Mouse (Mus musculus): ENCODE data around the gene Cacna1b.

The Cacna1b gene

GRCm38 (mm10) chr2:24763115-24763557 is at the start of gene Cacna1b:
TSS of gene Cacna1b (minus strand) at chr2:24763152.
- DNase-seq (ENCODE audit: low read depth in 2 of 2, low spot score in 2 of 2): peak in 1 of 2 experiments; percentile 12

DNA sequence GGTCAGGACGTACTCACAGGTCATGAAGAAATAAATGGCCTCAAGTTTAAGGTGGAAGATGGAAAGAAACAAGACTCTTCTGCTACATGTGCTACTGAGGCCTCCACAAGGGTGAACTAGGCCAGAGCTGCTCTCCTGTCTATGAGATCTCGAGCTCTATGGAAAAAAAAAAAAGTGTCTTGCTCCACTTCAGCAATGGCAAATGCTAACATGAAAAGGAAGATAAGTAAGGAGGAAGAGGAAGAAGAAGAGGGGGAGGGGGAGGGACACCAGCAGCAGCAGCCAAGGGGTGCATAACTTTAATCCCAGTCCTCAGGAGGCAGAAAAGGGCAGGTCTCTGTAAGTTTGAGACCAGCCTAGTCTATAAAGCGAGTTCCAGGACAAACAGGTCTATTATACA is 46.8 kb upstream of the Cacna1b start:
- no peak for DNase-seq (ENCODE audit: low read depth in 2 of 2, low spot score in 2 of 2)

- DNase-seq (ENCODE audit: low read depth in 2 of 2, low spot score in 2 of 2): no peak
Measured at GRCm38 (mm10) chr2:24807691-24808090, 44.7 kb upstream of the Cacna1b start.

DNA sequence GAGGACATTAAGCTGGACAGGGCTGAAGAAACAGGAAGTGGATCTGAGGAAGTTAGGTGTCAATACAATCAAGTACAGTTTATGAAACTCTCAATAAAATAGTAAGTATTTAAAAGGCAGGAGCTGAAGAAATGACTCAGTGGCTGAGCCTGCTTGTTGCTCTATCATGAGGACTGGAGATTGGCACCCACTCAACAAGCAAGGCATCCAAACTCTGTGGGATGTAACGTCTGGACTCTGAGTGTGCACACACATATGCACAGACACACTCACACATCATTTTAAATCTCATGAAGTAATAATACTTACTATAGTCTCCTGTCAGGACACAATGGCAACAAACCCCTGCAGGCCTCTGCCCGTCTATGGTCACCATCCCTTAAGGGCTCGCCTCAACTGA is 44.1 kb upstream of the Cacna1b start:
- DNase-seq (ENCODE audit: low read depth in 2 of 2, low spot score in 2 of 2): no peak

DNA sequence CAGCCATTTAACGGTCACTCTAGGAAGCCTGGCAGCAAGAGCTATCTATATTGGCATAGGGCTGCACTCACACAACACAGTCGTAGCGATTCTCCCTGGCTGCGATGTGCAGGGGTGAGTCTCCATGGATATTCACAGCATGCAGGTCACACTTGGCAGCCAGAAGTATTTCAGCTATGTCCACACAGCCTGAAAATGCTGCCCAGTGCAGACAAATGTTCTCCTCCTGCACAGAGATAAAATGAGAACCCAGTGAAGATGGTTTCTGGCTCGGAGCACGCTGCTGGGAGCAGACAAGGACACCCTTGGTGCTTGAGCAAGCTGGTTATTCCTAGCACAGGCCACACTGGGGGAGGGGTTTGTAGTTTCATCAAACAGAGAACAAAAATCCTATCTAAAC is 43.2 kb upstream of the Cacna1b start:
- DNase-seq (ENCODE audit: low read depth in 2 of 2, low spot score in 2 of 2): no peak

- DNase-seq (ENCODE audit: low read depth in 2 of 2, low spot score in 2 of 2): no peak
Measured at GRCm38 (mm10) chr2:24805621-24806020, 42.7 kb upstream of the Cacna1b start.

GRCm38 (mm10) chr2:24796833-24797457 is 34.0 kb upstream of the Cacna1b start:
- DNase-seq (ENCODE audit: low read depth in 2 of 2, low spot score in 2 of 2): no peak

DNA sequence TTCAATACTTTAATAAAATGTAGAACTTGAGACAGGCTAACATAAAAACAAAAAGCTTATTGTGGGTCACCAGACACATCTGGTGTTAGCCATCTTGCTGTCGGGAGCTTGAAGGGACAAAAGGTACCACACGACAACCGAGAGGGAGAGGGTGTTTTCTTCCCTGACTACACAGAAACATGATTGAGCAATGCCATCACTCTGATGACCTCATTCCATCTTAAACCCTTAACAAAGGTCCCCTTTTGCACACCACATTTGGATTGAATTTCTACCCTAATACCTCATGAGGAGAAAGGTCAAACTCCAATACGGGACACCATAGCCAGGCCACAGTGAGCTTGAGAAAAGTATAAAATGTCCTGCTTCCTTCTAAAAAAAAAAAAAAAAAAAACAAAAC is 24.3 kb upstream of the Cacna1b start:
- DNase-seq (ENCODE audit: low read depth in 2 of 2, low spot score in 2 of 2): no peak

DNA sequence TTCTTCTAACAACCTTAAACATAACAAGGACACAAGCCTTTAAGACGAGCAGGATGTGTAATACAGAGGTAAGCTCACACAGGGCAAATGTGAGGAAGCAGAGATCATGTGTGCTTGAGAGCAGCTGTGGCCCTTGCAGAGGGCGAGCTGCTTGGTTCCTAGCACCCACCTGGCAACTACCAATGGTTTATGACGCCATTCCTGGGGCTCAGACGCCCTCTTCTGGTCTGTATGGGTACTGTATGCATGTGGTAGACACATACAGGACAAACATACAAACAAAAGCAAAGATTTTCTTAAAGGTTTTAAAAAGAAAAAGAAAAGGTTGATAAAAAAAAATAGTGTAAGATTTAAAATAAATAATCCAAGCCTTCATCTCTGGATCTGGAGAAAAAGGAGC is 18.3 kb upstream of the Cacna1b start:
- DNase-seq (ENCODE audit: low read depth in 2 of 2, low spot score in 2 of 2): no peak

GRCm38 (mm10) chr2:24776831-24777230 is 13.9 kb upstream of the Cacna1b start:
- DNase-seq (ENCODE audit: low read depth in 2 of 2, low spot score in 2 of 2): no peak

DNA sequence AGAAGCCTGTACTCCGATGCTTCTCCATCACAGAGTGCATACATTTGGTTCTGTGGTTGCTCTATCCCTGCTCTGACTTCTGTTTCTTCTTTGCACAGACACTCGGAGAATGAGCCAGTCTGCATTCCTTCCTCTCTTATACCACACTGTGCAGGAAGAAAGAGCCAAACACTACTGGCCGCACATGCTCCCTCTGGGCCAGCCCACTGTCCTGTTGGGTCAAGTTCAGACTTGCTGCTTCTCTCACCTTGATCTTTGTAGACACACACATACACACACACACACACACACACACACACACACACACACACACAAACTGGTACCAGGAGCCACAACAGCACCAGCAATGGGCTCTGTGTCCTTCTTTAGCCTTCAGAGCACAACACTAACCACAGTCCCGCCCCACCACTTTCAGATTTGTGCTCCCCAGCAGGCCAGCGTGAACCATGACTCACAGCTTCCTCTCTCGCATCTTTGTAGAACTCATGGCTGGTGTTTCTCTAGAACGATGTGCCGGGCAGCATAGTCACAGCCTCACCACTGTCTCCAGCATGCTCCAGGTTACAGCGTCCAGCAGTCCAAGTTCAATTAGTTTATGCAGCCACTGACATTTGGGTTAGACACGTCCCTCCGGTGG is 13.1 kb upstream of the Cacna1b start:
- DNase-seq (ENCODE audit: low read depth in 2 of 2, low spot score in 2 of 2): no peak

DNA sequence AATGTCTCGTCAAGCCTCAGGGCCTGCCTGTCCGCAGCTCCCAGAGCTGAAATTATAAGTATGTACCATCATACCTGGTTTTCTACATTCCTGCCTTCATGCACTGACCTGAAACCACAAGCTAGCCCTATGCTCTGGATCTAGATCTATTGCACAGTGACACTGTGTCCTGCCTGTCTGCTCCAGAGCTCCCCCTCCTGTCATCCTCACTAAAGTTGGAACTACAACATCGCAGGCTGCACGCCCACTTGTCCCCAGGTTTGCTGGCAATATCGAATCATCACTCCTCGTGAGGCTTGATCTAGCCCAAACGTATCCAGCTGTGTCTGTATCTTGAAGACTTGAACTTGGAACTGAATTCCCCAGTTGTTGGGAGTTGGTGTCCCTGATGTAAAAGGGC is 11.9 kb upstream of the Cacna1b start:
- DNase-seq (ENCODE audit: low read depth in 2 of 2, low spot score in 2 of 2): no peak

DNA sequence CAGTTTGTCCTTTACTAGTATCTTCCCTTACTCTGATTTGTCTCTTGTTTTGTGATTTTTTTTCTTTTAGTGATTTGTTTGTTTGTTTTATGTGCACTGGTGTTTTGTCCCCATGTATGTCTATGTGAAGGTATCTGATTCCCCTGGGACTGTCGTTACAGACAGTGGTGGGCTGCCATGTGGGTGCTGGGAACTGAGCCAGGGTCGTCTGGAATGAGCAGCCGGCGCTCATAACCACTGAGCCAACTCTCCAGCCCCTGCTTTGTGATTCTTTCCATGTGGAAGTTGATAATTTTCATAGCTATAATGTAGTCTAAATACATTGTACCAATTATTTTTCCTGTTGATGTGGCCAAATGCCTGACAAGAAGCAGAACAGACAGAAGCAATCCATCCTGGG is 7.9 kb upstream of the Cacna1b start:
- DNase-seq (ENCODE audit: low read depth in 2 of 2, low spot score in 2 of 2): no peak

GRCm38 (mm10) chr2:24762446-24762960 is 449 bp downstream of the Cacna1b start:
- DNase-seq (ENCODE audit: low read depth in 2 of 2, low spot score in 2 of 2): no peak

- DNase-seq (ENCODE audit: low read depth in 2 of 2, low spot score in 2 of 2): peak in 1 of 2 experiments; percentile 14
Measured at GRCm38 (mm10) chr2:24761923-24762445, 968 bp downstream of the Cacna1b start.

DNA sequence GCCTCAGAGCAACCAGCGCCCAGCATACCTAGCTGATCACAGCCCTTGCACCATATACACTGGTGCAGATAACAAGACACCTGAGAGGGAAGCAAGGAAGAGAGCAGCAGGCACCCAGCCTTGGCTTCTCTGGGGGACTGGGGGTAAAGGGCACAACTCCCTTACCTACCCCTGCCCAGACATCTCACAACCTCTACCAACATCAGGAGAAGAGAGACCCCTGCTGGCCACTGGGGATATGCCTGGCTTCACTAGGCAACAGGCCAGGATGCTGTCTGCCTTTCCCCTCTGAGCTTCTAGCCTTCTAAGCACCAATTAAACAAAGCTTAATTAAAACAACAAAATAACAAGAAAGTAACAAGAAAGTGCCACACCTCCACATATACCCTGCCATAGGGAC is 7.7 kb downstream of the Cacna1b start:
- peak; percentile 45 to 53 for DNase-seq (ENCODE audit: low read depth in 2 of 2, low spot score in 2 of 2)

DNA sequence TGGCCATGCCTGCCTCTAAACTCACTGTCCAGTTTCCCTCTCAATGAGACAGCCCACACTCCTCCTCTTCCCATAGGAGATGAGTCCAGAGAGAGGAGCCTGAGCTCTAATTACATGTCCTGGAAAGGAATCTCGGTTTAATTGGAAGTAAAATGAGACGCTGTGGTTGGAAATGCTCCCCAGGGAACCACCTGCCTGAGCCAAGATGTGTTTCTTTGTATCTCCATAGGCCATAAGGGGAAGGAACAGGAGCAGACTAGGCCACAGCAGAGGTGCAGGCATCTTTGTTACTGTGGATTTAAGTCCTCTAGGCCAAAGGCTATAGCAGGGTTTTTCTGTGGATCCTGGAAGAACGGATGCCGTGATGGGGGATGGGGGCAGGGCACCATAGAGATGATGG is 10.4 kb downstream of the Cacna1b start:
- DNase-seq (ENCODE audit: low read depth in 2 of 2, low spot score in 2 of 2): no peak

GRCm38 (mm10) chr2:24750051-24750450 is 12.9 kb downstream of the Cacna1b start:
- no peak for DNase-seq (ENCODE audit: low read depth in 2 of 2, low spot score in 2 of 2)

DNA sequence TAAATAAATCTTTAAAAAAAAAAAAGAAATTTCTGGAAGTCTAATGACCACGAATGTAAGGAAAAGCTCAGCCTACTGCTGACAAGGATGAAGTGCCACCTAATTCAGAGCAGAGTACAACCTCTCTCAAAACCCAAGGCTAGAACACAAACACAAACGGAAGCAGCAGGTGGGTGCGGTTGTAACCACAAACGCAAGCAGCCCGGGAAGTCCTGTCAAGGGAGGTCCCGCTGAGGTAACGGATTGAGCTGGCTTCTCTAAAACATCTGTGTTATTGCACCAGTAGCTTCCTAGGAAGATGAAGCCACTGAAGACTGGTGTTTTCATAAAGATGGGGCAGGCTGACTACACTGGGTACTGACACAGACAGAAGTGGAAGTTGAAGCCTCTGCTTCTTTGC is 15.1 kb downstream of the Cacna1b start:
- DNase-seq (ENCODE audit: low read depth in 2 of 2, low spot score in 2 of 2): peak; percentile 29 to 36

GRCm38 (mm10) chr2:24739701-24740100 is 23.3 kb downstream of the Cacna1b start:
- DNase-seq (ENCODE audit: low read depth in 2 of 2, low spot score in 2 of 2): no peak

DNA sequence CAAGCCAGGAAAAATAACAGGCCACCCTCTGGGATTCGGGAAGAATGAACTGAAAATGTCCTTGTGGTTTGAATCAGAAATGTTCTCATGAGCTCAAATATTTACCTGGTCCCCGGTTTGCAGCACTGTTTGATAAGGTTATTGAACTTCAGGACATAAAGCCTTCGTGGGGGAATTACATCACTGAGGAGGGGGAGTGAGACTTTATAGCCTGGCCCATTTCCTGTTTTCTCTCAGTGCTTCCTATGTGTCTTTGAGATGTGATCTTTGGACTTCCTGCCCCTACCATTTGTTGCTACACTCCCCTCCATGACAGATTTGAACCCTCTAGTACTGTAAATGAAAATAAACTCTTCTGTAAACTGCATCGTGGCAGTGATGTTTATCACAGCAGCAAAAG is 29.8 kb downstream of the Cacna1b start:
- DNase-seq (ENCODE audit: low read depth in 2 of 2, low spot score in 2 of 2): no peak

- DNase-seq (ENCODE audit: low read depth in 2 of 2, low spot score in 2 of 2): no peak
Measured at GRCm38 (mm10) chr2:24725865-24726264, 37.1 kb downstream of the Cacna1b start.

Data from CD8-positive naive resting alpha-beta T cell, adult 2 months (primary cell).